Mouse (Mus musculus) left cerebral cortex, adult 18-20 months (tissue): ENCODE data around the gene Hyal1. TPM values are rescaled to one million over a fixed set of nuclear protein-coding genes. Genes with fewer than 3 reads are reported as not detected.

Experiments used
- total RNA-seq, 2 experiments: library from RNA; stranded (reverse); gene quantifications; 2 replicates each; pipeline ENCODE4 v1.2.3; 2021

The Hyal1 gene
- total RNA-seq, 2 experiments from 2014 or later = 6.3 to 7.2 TPM

Other genes starting within 250 kb of the Hyal1 start
- 10 to 100 TPM; 14.7 to 16.8 TPM for gene Hemk1, start 238.6 kb upstream of the Hyal1 start, total RNA-seq
- gene 6430571L13Rik, start 236.3 kb upstream of the Hyal1 start, total RNA-seq = 1 to 10 TPM; 4.1 to 4.2 TPM
- 10 to 100 TPM; 24.3 to 29.7 TPM for gene Cacna2d2, start 177.3 kb upstream of the Hyal1 start, total RNA-seq
- gene Tmem115, start 43.0 kb upstream of the Hyal1 start, total RNA-seq = 10 to 100 TPM; 36.0 to 38.5 TPM
- 10 to 100 TPM; 14.3 to 16.2 TPM for gene Cyb561d2, start 34.7 kb upstream of the Hyal1 start, total RNA-seq
- gene Nprl2, start 34.7 kb upstream of the Hyal1 start, total RNA-seq = 10 to 100 TPM; 42.2 to 43.6 TPM
- gene Zmynd10, start 29.6 kb upstream of the Hyal1 start, total RNA-seq = 1 to 10 TPM; 6.1 to 7.2 TPM
- 10 to 100 TPM; 19.5 to 20.3 TPM for gene Rassf1, start 25.4 kb upstream of the Hyal1 start, total RNA-seq
- 100 to 1,000 TPM; 104 to 108 TPM for gene Tusc2, start 13.7 kb upstream of the Hyal1 start, total RNA-seq
- gene Hyal2, start 9.0 kb upstream of the Hyal1 start, total RNA-seq = 10 to 100 TPM; 13.0 to 15.5 TPM
- 10 to 100 TPM; 10.1 to 13.4 TPM for gene Naa80, start 2.0 kb downstream of the Hyal1 start, total RNA-seq
- 1 to 10 TPM; 1.6 TPM for gene Hyal3, start 3.9 kb downstream of the Hyal1 start, total RNA-seq
- gene Ifrd2, start 10.7 kb downstream of the Hyal1 start, total RNA-seq = 10 to 100 TPM; 11.3 to 11.9 TPM
- gene Sema3b, start 32.3 kb downstream of the Hyal1 start, total RNA-seq = 1 to 10 TPM; 3.5 to 4.5 TPM
- gene Gnai2, start 58.4 kb downstream of the Hyal1 start, total RNA-seq = 100 to 1,000 TPM; 222 to 239 TPM
- gene Slc38a3, start 92.6 kb downstream of the Hyal1 start, total RNA-seq = 10 to 100 TPM; 66.6 to 84.4 TPM
- gene Gnat1, start 102.8 kb downstream of the Hyal1 start, total RNA-seq = under 1 TPM; 0.35 to 0.73 TPM
- 10 to 100 TPM; 13.1 to 13.9 TPM for gene Sema3f, start 133.5 kb downstream of the Hyal1 start, total RNA-seq
- gene Rbm5, start 194.1 kb downstream of the Hyal1 start, total RNA-seq = 100 to 1,000 TPM; 120 to 133 TPM